In the genomic region with DNA sequence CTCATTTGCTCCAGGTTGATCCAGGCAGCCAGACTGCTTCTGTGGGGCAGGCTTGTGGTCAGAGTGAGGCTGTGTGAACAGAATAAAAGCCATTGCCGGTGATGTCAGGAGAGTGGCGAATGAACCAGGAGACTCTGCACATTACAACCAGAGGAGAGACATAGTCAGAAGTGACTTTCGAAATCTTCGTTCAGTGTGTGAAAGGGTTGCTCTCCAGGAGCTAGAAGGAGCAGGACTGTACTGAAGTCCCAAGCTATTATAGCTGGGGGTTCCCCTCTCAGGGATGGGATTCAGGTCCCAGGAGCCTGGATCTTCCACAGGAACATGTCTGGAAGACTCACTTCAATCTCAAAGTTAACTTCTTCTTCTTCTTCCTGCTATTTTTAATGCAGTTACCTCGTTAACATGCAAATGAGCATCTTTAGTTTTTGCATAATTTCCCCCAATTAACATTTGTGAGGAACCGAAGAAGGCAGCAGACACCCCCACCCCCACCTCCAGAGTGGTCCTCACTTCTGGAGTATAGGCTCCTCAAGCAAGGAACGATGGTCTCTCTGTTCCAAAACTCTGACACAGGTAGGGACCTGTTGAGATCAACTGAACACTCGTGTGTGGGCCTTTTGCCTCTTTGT, we compare ENCODE assay signal across 24 mouse cellular contexts. TPM values are rescaled to one million over a fixed set of nuclear protein-coding genes. Genes with fewer than 3 reads are reported as not detected.
A peak's percentile ranks its signal among the peaks of the same experiment; 100 is the strongest.
DNase-seq lines count a peak whose midpoint lies in the region.
"Had no signal": no experiment of that assay in that cellular context is flagged by ENCODE, and none has a peak within 500 bp of the region (broad histone marks: within the 10 kb centered on the region; RNA-seq: fewer than 3 reads in every experiment).

No protein-coding gene starts in this region.

- WGBS in heart, embryonic 10.5 days, result 82% methylated on average over 8 of the region's 8 CpGs

- intact Hi-C loops in heart, postnatal 36 days (cut with DNase I), result no loop called here

- peak; percentile 31 for DNase-seq in heart, embryonic 10.5 days (ENCODE audit: low spot score)
- DNase-seq in heart, postnatal 36 days, result no peak
- DNase-seq in thymus, postnatal 4 days, result peak; percentile 3
- DNase-seq in thymus, postnatal 25 days, result no peak
- DNase-seq in adipocyte (ENCODE audit: low spot score), result peak; percentile 25
- DNase-seq in adrenal gland, postnatal 25 days, result no peak
- DNase-seq: adrenal gland, adult 8-10 months; adrenal gland, postnatal 36 days; cerebellum, adult 18-20 months; cerebellum, adult 9-11 months; cerebellum, postnatal 25 days; gastrocnemius, postnatal 10 days; gastrocnemius, postnatal 36 days; heart, postnatal 14 days had no signal

- no peak overlapping the region for H3K27ac ChIP-seq in heart, embryonic 10.5 days
- H3K27ac ChIP-seq: embryonic facial prominence, embryonic 12.5 days; embryonic facial prominence, embryonic 15.5 days; forebrain, embryonic 12.5 days; forebrain, embryonic 15.5 days; heart, embryonic 15.5 days; hindbrain, embryonic 12.5 days; hindbrain, embryonic 15.5 days had no signal

- no peaks in the 10 kb centered on the region for H3K9me3 ChIP-seq in heart, embryonic 10.5 days
- H3K9me3 ChIP-seq: embryonic facial prominence, embryonic 12.5 days; embryonic facial prominence, embryonic 15.5 days; forebrain, embryonic 15.5 days; G1E; heart, embryonic 15.5 days; hindbrain, embryonic 15.5 days had no signal

- H3K27me3 ChIP-seq in heart, embryonic 10.5 days (ENCODE audit: insufficient read depth, poor library complexity, severe bottlenecking), result no peaks in the 10 kb centered on the region
- H3K27me3 ChIP-seq: embryonic facial prominence, embryonic 12.5 days; embryonic facial prominence, embryonic 15.5 days; forebrain, embryonic 12.5 days; forebrain, embryonic 15.5 days; heart, embryonic 12.5 days; heart, embryonic 15.5 days; hindbrain, embryonic 12.5 days; hindbrain, embryonic 15.5 days; Patski had no signal

- peaks cover 21% of the 10 kb centered on the region for H3K4me1 ChIP-seq in heart, embryonic 10.5 days

- no peak overlapping the region for H3K4me3 ChIP-seq in heart, embryonic 10.5 days
- H3K4me3 ChIP-seq: embryonic facial prominence, embryonic 12.5 days; embryonic facial prominence, embryonic 15.5 days; forebrain, embryonic 12.5 days; forebrain, embryonic 15.5 days; heart, embryonic 12.5 days; heart, embryonic 15.5 days; hindbrain, embryonic 12.5 days; hindbrain, embryonic 15.5 days had no signal

- no peaks in the 10 kb centered on the region for H3K36me3 ChIP-seq in heart, embryonic 10.5 days
- H3K36me3 ChIP-seq: embryonic facial prominence, embryonic 12.5 days; embryonic facial prominence, embryonic 15.5 days; forebrain, embryonic 12.5 days; forebrain, embryonic 15.5 days; G1E; heart, embryonic 12.5 days; heart, embryonic 15.5 days; hindbrain, embryonic 12.5 days; hindbrain, embryonic 15.5 days had no signal

RNA-seq across cellular contexts. Expression of gene Gtf2ird1, which starts 14.1 kb away (rescaled TPM):
- polyA plus RNA-seq in heart, embryonic 10.5 days (2016; fragmentation: Nextera tagmentation; extraction: Ambion mirVana), result 64.1 and 74.8 TPM in 2 replicates
- total RNA-seq in heart, postnatal 36 days (2021), result 10 to 100 TPM; 23.4 to 26.9 TPM
- total RNA-seq in adrenal gland, postnatal 25 days (2021), result 52.0 and 80.0 TPM in 2 replicates

Comparison
In these comparisons a context has a peak if more than half of its experiments do, and no peak if none do; other contexts are left out.
1. DNase-seq: peak in heart, embryonic 10.5 days (single experiment), thymus, postnatal 4 days (single experiment) and adipocyte (single experiment); none in heart, postnatal 36 days (0 of 2), thymus, postnatal 25 days (single experiment) and adrenal gland, postnatal 25 days (single experiment).